Comparison of ENCODE assay signal across 47 mouse cellular contexts in genomic region chr11:58815676-58816075, GRCm38 (mm10). TPM values are rescaled to one million over a fixed set of nuclear protein-coding genes. Genes with fewer than 3 reads are reported as not detected.
"Had no signal": no experiment of that assay in that cellular context is flagged by ENCODE, and none has a peak within 500 bp of the region (broad histone marks: within the 10 kb centered on the region; RNA-seq: fewer than 3 reads in every experiment).

No protein-coding gene starts in this region.

- H3K4me1 ChIP-seq: heart, embryonic 12.5 days; heart, embryonic 13.5 days; heart, embryonic 15.5 days; hindbrain, embryonic 10.5 days; hindbrain, embryonic 12.5 days; hindbrain, embryonic 13.5 days; hindbrain, embryonic 15.5 days; intestine, embryonic 15.5 days; kidney, embryonic 15.5 days had no signal

- H3K27me3 ChIP-seq: heart, embryonic 12.5 days; heart, embryonic 13.5 days; heart, embryonic 15.5 days; hindbrain, embryonic 12.5 days; hindbrain, embryonic 13.5 days; hindbrain, embryonic 15.5 days; intestine, embryonic 15.5 days; kidney, embryonic 15.5 days had no signal

- H3K4me2 ChIP-seq: heart, embryonic 12.5 days; heart, embryonic 13.5 days; heart, embryonic 15.5 days; hindbrain, embryonic 12.5 days; hindbrain, embryonic 13.5 days; hindbrain, embryonic 14.5 days; hindbrain, embryonic 15.5 days; intestine, embryonic 15.5 days; kidney, embryonic 15.5 days had no signal

- H3K4me3 ChIP-seq: heart, embryonic 12.5 days; heart, embryonic 13.5 days; heart, embryonic 15.5 days; hindbrain, embryonic 10.5 days; hindbrain, embryonic 12.5 days; hindbrain, embryonic 13.5 days; hindbrain, embryonic 15.5 days; intestine, embryonic 15.5 days; kidney, embryonic 15.5 days; layer of hippocampus, adult 2 months; left cerebral cortex, adult 2 months had no signal

- H3K9ac ChIP-seq: heart, embryonic 12.5 days; heart, embryonic 13.5 days; heart, embryonic 15.5 days; hindbrain, embryonic 12.5 days; hindbrain, embryonic 13.5 days; hindbrain, embryonic 14.5 days; hindbrain, embryonic 15.5 days; intestine, embryonic 15.5 days; kidney, embryonic 15.5 days had no signal

- ATAC-seq: hindbrain, embryonic 16.5 days; hindbrain, postnatal 0 days; inflammation-experienced regulatory T-cells, adult 6 months; intestine, embryonic 15.5 days; intestine, embryonic 16.5 days; intestine, postnatal 0 days had no signal

- DNase-seq: heart, postnatal 10 days; heart, postnatal 14 days; heart, postnatal 36 days; heart, postnatal 4 days; kidney, adult 11 months; kidney, adult 18-20 months; kidney, adult 8-10 months; kidney, postnatal 10 days; kidney, postnatal 14 days; kidney, postnatal 25 days; kidney, postnatal 4 days; layer of hippocampus, adult 9-11 months; layer of hippocampus, postnatal 36 days had no signal

- H3K36me3 ChIP-seq: heart, embryonic 12.5 days; heart, embryonic 13.5 days; heart, embryonic 15.5 days; hindbrain, embryonic 10.5 days; hindbrain, embryonic 12.5 days; hindbrain, embryonic 13.5 days; hindbrain, embryonic 15.5 days; intestine, embryonic 15.5 days; kidney, embryonic 15.5 days had no signal

- H3K27ac ChIP-seq: heart, embryonic 13.5 days; heart, embryonic 15.5 days; hindbrain, embryonic 10.5 days; hindbrain, embryonic 12.5 days; hindbrain, embryonic 13.5 days; hindbrain, embryonic 14.5 days; hindbrain, embryonic 15.5 days; hindbrain, postnatal 0 days; intestine, embryonic 15.5 days; kidney, embryonic 15.5 days; kidney, postnatal 0 days; layer of hippocampus, adult 2 months; left cerebral cortex, adult 2 months had no signal

- H3K9me3 ChIP-seq: heart, embryonic 12.5 days; heart, embryonic 13.5 days; heart, embryonic 15.5 days; hindbrain, embryonic 10.5 days; hindbrain, embryonic 12.5 days; hindbrain, embryonic 13.5 days; hindbrain, embryonic 15.5 days; intestine, embryonic 15.5 days; kidney, embryonic 15.5 days had no signal

RNA-seq across cellular contexts. Expression of gene Olfr313, which starts 0.9 kb away (rescaled TPM):
- total RNA-seq: heart, postnatal 10 days; heart, postnatal 14 days; heart, postnatal 25 days; heart, postnatal 36 days; heart, postnatal 4 days; hematopoietic stem cell, adult 5-6 weeks; hindbrain, postnatal 0 days; layer of hippocampus, adult 18-20 months; layer of hippocampus, adult 2 months; layer of hippocampus, adult 8-10 months; layer of hippocampus, postnatal 10 days; layer of hippocampus, postnatal 14 days; layer of hippocampus, postnatal 25 days; layer of hippocampus, postnatal 36 days; left cerebral cortex, adult 18-20 months; left cerebral cortex, adult 2 months; left cerebral cortex, adult 8-10 months had no signal
- polyA plus RNA-seq: heart, embryonic 12.5 days; heart, embryonic 15.5 days; hindbrain, embryonic 10.5 days; hindbrain, embryonic 11.5 days; hindbrain, embryonic 12.5 days; hindbrain, embryonic 13.5 days; hindbrain, embryonic 14.5 days; hindbrain, embryonic 15.5 days; hindbrain, embryonic 16.5 days; hindbrain, postnatal 0 days; inflammation-experienced regulatory T-cells, adult 6 months; intestine, embryonic 14.5 days; intestine, embryonic 15.5 days; intestine, embryonic 16.5 days; intestine, postnatal 0 days; kidney, adult 2 months; kidney, embryonic 14.5 days; kidney, embryonic 15.5 days; kidney, embryonic 16.5 days; kidney, postnatal 0 days; large intestine, adult 2 months had no signal

RNA-seq across cellular contexts. Expression of gene Olfr312, which starts 13.4 kb away (rescaled TPM):
- total RNA-seq: heart, postnatal 10 days; heart, postnatal 14 days; heart, postnatal 25 days; heart, postnatal 36 days; heart, postnatal 4 days; hematopoietic stem cell, adult 5-6 weeks; hindbrain, postnatal 0 days; layer of hippocampus, adult 18-20 months; layer of hippocampus, adult 2 months; layer of hippocampus, adult 8-10 months; layer of hippocampus, postnatal 10 days; layer of hippocampus, postnatal 14 days; layer of hippocampus, postnatal 25 days; layer of hippocampus, postnatal 36 days; left cerebral cortex, adult 18-20 months; left cerebral cortex, adult 8-10 months had no signal
- polyA plus RNA-seq: hindbrain, embryonic 10.5 days; hindbrain, embryonic 12.5 days; hindbrain, embryonic 13.5 days; hindbrain, embryonic 14.5 days; hindbrain, embryonic 15.5 days; hindbrain, embryonic 16.5 days; hindbrain, postnatal 0 days; intestine, embryonic 14.5 days; intestine, embryonic 15.5 days; intestine, embryonic 16.5 days; intestine, postnatal 0 days; kidney, adult 2 months; kidney, embryonic 14.5 days; kidney, embryonic 15.5 days; kidney, embryonic 16.5 days; kidney, postnatal 0 days; large intestine, adult 2 months had no signal

RNA-seq across cellular contexts. Expression of gene Fam183b, which starts 13.9 kb away (rescaled TPM):
- total RNA-seq: heart, postnatal 14 days; heart, postnatal 25 days; heart, postnatal 36 days; heart, postnatal 4 days; hematopoietic stem cell, adult 5-6 weeks had no signal
- polyA plus RNA-seq: inflammation-experienced regulatory T-cells, adult 6 months; kidney, adult 2 months; kidney, embryonic 14.5 days had no signal

RNA-seq across cellular contexts. Expression of gene Olfr311, which starts 23.4 kb away (rescaled TPM):
- total RNA-seq: heart, postnatal 10 days; heart, postnatal 14 days; heart, postnatal 25 days; heart, postnatal 36 days; heart, postnatal 4 days; hematopoietic stem cell, adult 5-6 weeks; hindbrain, postnatal 0 days; layer of hippocampus, adult 18-20 months; layer of hippocampus, adult 2 months; layer of hippocampus, adult 8-10 months; layer of hippocampus, postnatal 10 days; layer of hippocampus, postnatal 14 days; layer of hippocampus, postnatal 25 days; layer of hippocampus, postnatal 36 days; left cerebral cortex, adult 8-10 months had no signal
- polyA plus RNA-seq: heart, embryonic 12.5 days; heart, postnatal 0 days; hindbrain, embryonic 10.5 days; hindbrain, embryonic 11.5 days; hindbrain, embryonic 12.5 days; hindbrain, embryonic 13.5 days; hindbrain, embryonic 14.5 days; hindbrain, embryonic 15.5 days; hindbrain, embryonic 16.5 days; hindbrain, postnatal 0 days; inflammation-experienced regulatory T-cells, adult 6 months; intestine, embryonic 14.5 days; intestine, embryonic 15.5 days; intestine, embryonic 16.5 days; intestine, postnatal 0 days; kidney, adult 2 months; kidney, embryonic 14.5 days; kidney, embryonic 15.5 days; kidney, embryonic 16.5 days; kidney, postnatal 0 days; large intestine, adult 2 months had no signal
